Mouse (Mus musculus) kidney, adult 8-10 months (tissue): ENCODE data around the gene Dxo.

Experiments
- DNase-seq, 2 experiments: peaks; one replicate each; pipeline ENCODE4 v3.0.0; 2022

Gene Dxo

GRCm38 (mm10) chr17:34836155-34836855, 514 bp upstream of the Dxo start:
- no peak for DNase-seq

DNA sequence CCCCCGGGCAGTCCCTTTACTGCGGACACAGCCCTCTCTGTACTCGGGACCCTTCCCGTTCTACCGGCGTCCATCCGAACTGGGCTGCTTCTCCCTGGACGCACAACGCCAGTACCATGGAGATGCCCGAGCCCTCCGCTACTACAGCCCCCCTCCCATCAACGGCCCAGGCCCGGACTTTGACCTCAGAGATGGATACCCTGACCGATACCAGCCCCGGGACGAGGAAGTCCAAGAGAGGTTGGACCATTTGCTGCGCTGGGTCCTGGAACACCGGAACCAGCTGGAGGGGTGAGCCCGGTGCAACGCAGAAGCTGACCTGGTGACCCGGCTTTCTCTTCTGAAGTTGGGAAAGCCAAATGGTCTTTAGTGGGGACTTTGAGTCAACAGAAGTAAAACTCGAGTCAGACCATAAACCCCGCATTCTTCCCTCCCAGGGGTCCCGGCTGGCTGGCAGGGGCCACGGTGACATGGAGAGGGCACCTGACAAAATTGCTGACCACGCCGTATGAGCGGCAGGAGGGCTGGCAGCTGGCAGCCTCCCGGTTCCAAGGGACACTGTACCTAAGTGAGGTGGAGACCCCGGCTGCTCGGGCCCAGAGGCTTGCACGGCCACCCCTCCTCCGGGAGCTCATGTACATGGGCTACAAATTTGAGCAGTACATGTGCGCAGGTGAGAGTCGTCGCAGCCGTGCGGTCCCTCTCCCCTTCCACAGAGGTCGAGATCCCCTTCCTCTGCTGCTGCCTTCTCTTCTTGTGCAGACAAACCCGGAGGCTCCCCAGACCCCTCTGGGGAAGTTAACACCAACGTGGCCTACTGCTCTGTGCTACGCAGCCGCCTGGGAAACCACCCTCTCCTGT, 875 bp downstream of the Dxo start:
- DNase-seq: peak in 1 of 2 experiments; percentile 45

DNA sequence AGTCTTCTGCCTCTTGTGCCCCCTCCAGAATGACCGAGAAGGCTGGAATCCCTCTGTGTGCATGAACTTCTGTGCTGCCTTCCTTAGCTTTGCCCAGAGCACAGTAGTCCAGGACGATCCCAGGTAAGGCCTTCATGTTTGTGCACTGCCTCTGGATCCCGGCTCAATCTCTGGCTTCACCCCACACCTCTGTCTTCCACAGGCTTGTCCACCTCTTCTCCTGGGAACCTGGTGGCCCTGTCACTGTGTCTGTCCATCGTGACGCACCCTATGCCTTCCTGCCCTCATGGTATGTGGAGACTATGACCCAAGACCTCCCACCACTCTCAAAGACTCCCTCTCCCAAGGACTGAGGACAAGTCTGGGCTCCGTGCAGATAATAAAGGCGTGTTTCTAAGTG, 2.0 kb downstream of the Dxo start:
- no peak for DNase-seq

GRCm38 (mm10) chr17:34840736-34841307, 4.0 kb downstream of the Dxo start:
- DNase-seq: no peak

GRCm38 (mm10) chr17:34844884-34845283, 8.1 kb downstream of the Dxo start:
- DNase-seq: no peak

DNA sequence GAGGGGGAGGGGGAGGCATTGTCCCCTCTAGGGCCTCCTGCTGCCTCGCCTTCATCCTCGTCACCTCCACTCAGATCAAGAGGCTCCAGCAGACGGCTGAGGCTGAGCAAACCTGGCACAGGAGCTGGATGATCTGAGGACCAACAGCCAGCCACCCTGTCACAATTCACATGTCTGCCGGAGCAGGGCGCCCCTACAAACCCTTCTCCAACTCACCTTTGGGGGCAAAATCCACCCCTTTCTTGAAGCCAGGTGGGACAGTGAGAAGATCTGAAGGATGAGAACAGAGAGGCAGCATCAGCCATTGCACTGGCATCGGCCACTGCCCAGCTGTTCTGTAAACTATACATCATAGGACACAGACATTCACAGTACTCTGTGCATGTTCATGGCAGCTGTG, 10.4 kb downstream of the Dxo start:
- no peak for DNase-seq

GRCm38 (mm10) chr17:34847615-34848014, 10.8 kb downstream of the Dxo start:
- DNase-seq: no peak

DNA sequence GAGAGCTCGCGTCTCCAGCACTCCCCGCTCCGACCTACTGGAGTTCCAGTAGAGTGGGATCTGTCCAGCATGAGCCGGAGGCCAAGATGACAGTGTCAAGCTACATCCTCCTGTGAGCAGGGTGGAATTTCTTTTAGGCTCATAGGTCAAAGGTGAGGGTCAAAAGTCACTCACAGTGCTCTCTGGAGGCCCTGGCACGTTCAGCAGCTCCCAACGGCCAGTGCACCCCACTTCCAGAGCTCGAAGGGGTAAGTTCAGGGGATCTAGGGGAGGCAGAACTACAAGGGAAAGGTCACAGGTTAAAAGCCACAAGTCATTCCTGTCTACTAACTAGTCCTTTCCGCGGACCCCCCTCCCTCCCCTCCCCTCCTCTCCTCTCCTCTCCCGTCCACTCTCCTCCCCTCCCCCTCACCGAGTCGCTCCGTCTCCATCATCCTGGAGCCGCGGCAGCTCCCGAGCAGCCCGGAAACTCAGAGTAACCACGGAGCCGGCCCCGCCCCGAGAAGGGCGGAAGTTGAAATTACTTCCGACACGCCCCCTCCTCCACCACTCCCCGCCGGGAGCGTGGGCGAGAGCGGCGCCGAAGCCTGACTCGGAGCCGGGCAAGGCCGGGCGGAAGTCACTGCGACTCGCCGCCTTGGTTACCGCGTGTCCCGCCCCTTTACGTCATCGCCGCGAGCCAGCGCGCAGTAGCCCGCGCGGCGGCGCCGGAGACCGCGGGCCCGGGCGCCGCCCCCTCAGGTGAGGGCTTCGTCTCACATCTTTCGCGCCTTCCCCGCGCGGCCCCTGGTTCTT, 13.1 kb downstream of the Dxo start, which contains the start of the genes Skiv2l and Nelfe:
TSS of gene Skiv2l (minus strand) at position 489 of the 795 bp plus-strand sequence.
TSS of gene Nelfe (plus strand) at position 670 of the 795 bp plus-strand sequence.
- DNase-seq: peak; percentile 96 to 97

- no peak for DNase-seq
Observed at GRCm38 (mm10) chr17:34850517-34851125, 13.8 kb downstream of the Dxo start.

DNA sequence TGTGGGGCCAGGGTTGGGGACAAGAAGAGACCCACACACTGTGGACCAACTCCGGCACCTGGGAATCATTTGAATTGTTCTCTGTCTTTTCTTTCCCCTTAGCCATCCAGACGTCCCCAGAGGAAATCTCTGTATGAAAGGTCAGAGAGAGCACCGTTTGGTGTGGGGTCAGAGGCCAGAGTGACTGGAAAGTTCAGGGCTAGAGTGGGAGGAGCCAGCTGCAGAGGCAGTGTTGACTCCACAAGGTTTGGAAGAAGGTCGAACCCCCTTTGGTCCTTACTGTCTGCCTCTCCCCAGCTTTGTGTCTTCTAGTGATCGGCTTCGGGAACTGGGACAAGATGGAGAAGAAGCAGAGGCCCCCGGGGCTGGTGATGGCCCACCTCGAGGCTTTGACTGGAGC, 16.7 kb downstream of the Dxo start:
- DNase-seq: no peak

DNA sequence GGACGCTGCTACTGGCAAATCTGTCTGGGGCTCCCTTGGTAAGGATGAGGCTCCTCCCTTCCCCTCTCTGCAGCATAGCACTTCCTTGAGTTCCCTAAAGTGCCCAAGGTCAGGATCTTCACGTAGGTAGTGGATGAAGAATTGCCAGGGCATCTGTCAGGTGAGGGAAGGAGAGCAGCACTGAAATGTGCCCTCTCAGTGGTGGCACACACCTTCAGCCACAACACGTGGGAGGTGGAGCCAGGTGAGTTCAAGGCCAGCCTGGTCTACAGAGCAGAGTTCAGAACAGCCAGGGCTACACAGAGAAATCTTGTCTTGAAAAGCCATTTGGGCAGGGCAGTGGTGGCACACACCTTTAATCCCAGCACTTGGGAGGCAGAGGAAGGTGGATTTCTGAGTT, 17.9 kb downstream of the Dxo start:
- no peak for DNase-seq

- DNase-seq: peak in 1 of 2 experiments; percentile 66
Observed at GRCm38 (mm10) chr17:34855825-34856224, 19.0 kb downstream of the Dxo start.

DNA sequence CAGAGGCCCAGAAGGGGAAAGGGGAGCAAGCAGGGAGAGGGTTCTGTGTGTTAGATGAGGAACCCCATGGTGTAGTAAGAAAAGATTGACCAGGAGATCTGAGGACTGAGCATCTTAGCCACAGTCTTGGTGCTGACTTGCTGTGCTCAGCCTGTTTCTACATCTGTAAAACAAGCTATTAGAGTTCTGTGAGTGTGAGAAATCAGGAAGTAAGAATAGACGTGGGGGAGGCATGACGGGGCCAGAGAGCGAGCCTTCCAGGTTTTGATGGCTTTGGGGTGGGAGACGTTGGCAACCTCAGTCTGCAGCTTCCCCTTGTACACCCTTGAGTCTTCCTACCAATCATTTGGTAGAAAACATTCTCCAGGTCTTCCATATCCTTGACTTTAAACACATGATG, 21.9 kb downstream of the Dxo start:
- no peak for DNase-seq

GRCm38 (mm10) chr17:34860514-34860913, 23.7 kb downstream of the Dxo start:
- DNase-seq: peak in 1 of 2 experiments; percentile 28

GRCm38 (mm10) chr17:34861704-34862415, 25.0 kb downstream of the Dxo start:
- DNase-seq: peak; percentile 78

- peak; percentile 84 for DNase-seq
Observed at GRCm38 (mm10) chr17:34862416-34863081, 25.7 kb downstream of the Dxo start, which contains the start of gene Cfb. Gene Cfb (minus strand): TSS chr17:34862518.

DNA sequence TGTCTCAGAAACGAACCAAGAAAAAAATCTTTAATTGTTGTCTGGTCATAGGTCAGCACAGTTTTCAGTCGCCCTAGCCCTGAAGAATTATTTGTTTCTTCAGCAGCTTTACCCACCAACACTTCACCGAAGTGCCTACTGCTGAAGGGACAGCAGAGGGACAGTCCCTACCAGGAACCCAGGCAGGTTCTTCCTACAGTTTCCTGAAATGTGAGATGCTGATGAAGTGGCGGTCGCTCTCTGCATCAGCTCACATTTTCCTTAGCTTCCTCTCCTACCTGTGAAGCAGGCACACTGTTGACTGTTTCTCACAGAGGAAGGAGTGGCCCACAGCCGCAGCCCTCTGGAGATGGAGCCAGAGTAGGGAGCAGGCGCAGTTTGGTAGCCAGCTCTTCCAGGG, 29.2 kb downstream of the Dxo start:
- DNase-seq: no peak

- no peak for DNase-seq
Observed at GRCm38 (mm10) chr17:34874321-34874720, 37.5 kb downstream of the Dxo start.

GRCm38 (mm10) chr17:34879336-34879879, 42.6 kb downstream of the Dxo start, which contains the start of gene Zbtb12:
Gene Zbtb12 (plus strand): TSS chr17:34879483.
- no peak for DNase-seq

- DNase-seq: no peak
Observed at GRCm38 (mm10) chr17:34881166-34881565, 44.3 kb downstream of the Dxo start.
